Mouse (Mus musculus) liver, adult 2 months (tissue): Measurements from ENCODE around the gene Nufip2. TPM values are rescaled to one million over a fixed set of nuclear protein-coding genes. Genes with fewer than 3 reads are reported as not detected.

Experiments
- DNase-seq: peaks from one replicate; pipeline ENCODE4 v3.0.0-alpha.2; 2011; ENCODE audit warnings: low read depth, low spot score; ENCODE audit errors: extremely low read depth
- H3K27ac ChIP-seq: fragments of 200-500 bp; replicated peaks from 2 replicates; pipeline ENCODE4 v1.5.1; 2012; ENCODE audit warnings: low read depth, mild to moderate bottlenecking, control low read depth, inconsistent platforms, low read length; ENCODE audit not compliant: insufficient read depth
- H3K27me3 ChIP-seq: fragments of 200-500 bp; 2 replicates; pipeline ENCODE4 v1.6.1; 2012; ENCODE audit warnings: mild to moderate bottlenecking, moderate library complexity, low read length, inconsistent platforms; ENCODE audit not compliant: control insufficient read depth, insufficient read depth
- H3K36me3 ChIP-seq: fragments of 200-500 bp; 2 replicates; pipeline ENCODE4 v1.6.1; 2012; ENCODE audit warnings: low read length, inconsistent platforms; ENCODE audit not compliant: control insufficient read depth, insufficient read depth
- H3K4me1 ChIP-seq: fragments of 200-500 bp; 2 replicates; pipeline ENCODE4 v1.6.1; 2011; ENCODE audit warnings: low read length; ENCODE audit not compliant: control insufficient read depth, insufficient read depth
- H3K4me3 ChIP-seq: fragments of 200-500 bp; 2 replicates; pipeline ENCODE4 v1.5.1; 2011; ENCODE audit warnings: low read depth, mild to moderate bottlenecking, control low read depth, low read length, moderate library complexity; ENCODE audit not compliant: insufficient read depth
- H3K79me2 ChIP-seq: fragments of 200-500 bp; 2 replicates; pipeline ENCODE4 v1.6.1; 2012; ENCODE audit warnings: inconsistent platforms, mild to moderate bottlenecking, low read length, moderate library complexity; ENCODE audit not compliant: control insufficient read depth, insufficient read depth
- H3K9ac ChIP-seq: fragments of 200-500 bp; 2 replicates; pipeline ENCODE4 v1.6.1; 2012; ENCODE audit warnings: low read depth, mild to moderate bottlenecking, control low read depth, inconsistent platforms, low read length
- CTCF ChIP-seq: fragments of 200-500 bp; IDR thresholded peaks from 2 replicates; pipeline ENCODE4 v1.5.1; 2011; ENCODE audit warnings: low read depth, low read length, control low read depth
- POLR2A ChIP-seq: fragments of 200-500 bp; IDR thresholded peaks from 2 replicates; pipeline ENCODE4 v1.6.1; 2011; ENCODE audit warnings: low read length, control low read depth; ENCODE audit not compliant: insufficient read depth; ENCODE audit errors: extremely low read depth
- WGBS: fragments of 180-500 bp; shearing (Covaris S2); methylation state at CpG from one replicate; pipeline ENCODE4 v1.1.7; 2018; 5-methylcytosine and 5-hydroxymethylcytosine counted together
- polyA plus RNA-seq: library from polyadenylated mRNA; depleted of rRNA; stranded (reverse); fragments of >200 nt; gene quantifications from 2 replicates; pipeline ENCODE4 v1.2.3, GENCODE M21; 2012
- total RNA-seq: library from RNA; depleted of rRNA; stranded (reverse); fragments of >200 nt; gene quantifications from 2 replicates; pipeline ENCODE4 v1.2.3, GENCODE M21; 2014

Gene Nufip2
- total and polyA plus RNA-seq, 2 experiments, result 8.3 to 21.7 TPM

DNA sequence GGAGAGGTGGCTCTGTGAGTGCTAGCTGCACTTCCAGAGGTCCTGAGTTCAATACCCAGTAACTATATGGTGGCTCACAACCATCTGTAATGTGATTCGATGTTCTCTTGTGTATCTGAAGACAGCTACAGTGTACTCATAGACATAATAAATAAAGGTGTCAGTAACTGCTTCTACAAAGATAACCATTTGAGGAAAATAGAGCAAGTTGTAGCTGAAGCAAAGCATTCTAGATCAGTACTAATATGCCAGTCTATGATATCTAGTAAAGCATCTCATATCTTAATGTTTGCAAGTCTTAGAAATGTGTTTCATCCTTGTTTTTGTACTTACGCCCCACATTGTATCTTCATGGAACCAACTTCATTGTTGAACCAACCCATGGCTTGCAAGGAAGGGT, 33.1 kb downstream of the Nufip2 start:
- no peaks in the 10 kb centered on the region for H3K79me2 ChIP-seq

DNA sequence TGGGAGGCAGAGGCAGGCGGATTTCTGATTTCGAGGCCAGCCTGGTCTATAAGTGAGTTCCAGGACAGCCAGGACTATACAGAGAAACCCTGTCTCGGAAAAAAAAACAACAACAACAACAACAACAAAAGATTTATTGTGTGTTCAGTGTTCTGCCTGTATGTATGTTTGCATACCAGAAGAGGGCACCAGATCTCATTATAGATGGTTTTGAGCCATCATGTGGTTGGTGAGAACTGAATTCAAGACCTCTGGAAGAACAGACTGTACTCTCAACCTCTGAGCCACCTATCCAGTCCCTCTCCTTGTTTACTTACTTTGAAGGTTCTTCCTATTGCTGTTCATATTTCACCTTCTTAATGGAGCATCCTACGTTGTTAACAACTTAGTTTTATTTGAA, 35.4 kb downstream of the Nufip2 start:
- no peak overlapping the region for H3K27ac ChIP-seq
- no peaks in the 10 kb centered on the region; the same call in 1 of the 2 replicates for H3K36me3 ChIP-seq
- TF ChIP-seq POLR2A (no peak), CTCF (no peak)
- H3K4me3 ChIP-seq, result no peak overlapping the region
- DNase-seq, result no peak
- H3K79me2 ChIP-seq, result no peaks in the 10 kb centered on the region
- H3K9ac ChIP-seq, result no peak overlapping the region
- H3K4me1 ChIP-seq, result no peaks in the 10 kb centered on the region
- no peaks in the 10 kb centered on the region for H3K27me3 ChIP-seq
- 89% methylated on average over 4 of the region's 4 CpGs for WGBS

More for the DNA sequence above, 33.1 kb downstream of the Nufip2 start:
- 94% methylated on average over 2 of the region's 2 CpGs for WGBS
- no peak for DNase-seq
- H3K27me3 ChIP-seq, result no peaks in the 10 kb centered on the region
- H3K4me1 ChIP-seq, result no peaks in the 10 kb centered on the region
- H3K9ac ChIP-seq, result no peak overlapping the region
- no peak overlapping the region for H3K4me3 ChIP-seq
- H3K36me3 ChIP-seq, result no peaks in the 10 kb centered on the region; the same call in 1 of the 2 replicates
- H3K27ac ChIP-seq, result no peak overlapping the region
- no peak for TF ChIP-seq CTCF
- TF ChIP-seq POLR2A, result no peak

DNA sequence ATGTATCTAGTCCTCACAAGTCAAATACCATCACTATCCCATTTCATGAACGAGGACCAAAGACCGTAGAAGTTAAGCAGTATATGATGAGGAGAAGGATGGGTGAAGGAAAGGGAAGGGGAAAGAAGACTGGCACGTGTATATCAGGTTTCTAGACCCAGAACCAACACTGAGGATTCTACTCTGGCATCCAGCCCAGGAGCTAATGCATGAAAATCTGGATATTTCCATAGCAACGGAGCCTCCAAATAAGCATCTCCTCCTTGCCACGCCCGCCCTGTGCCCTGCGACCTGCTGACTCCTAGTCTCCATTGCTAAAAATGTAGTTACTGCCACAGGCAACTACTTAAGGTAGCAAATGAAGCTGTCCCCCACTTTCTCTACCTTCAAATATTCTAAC, 38.8 kb downstream of the Nufip2 start:
- H3K27ac ChIP-seq, result no peak overlapping the region
- H3K4me1 ChIP-seq, result no peaks in the 10 kb centered on the region
- DNase-seq, result no peak
- TF ChIP-seq POLR2A, result no peak
- no peak for TF ChIP-seq CTCF
- WGBS, result 87% methylated on average over 7 of the region's 7 CpGs
- no peaks in the 10 kb centered on the region for H3K27me3 ChIP-seq
- no peak overlapping the region for H3K9ac ChIP-seq
- H3K79me2 ChIP-seq, result no peaks in the 10 kb centered on the region
- H3K4me3 ChIP-seq, result no peak overlapping the region
- H3K36me3 ChIP-seq, result no peaks in the 10 kb centered on the region

DNA sequence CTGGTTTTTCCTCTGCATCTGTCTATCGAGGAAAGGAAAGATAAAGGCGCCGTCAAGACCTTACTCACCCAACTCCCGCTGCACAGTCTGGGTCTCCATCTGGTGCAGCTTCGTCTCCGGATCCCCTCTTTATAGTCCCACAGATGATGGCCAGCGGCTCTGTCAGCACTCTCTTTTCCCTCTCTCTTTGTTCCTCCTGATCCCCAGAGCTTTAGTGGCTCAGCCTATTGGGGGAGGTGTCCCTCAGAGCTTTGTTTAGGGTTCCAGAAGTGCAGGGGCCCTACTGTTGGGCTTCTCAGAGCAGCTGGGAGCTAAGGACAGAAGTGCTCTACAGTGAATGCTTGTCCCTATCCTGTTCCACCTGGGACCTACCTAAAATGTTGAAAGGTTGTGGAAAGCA, 39.2 kb downstream of the Nufip2 start, which contains the start of gene Cryba1:
Gene Cryba1 (minus strand): TSS at position 101 of the 400 bp plus-strand sequence.
- Histone ChIP-seq H3K4me1 (no peaks in the 10 kb centered on the region), H3K36me3 (no peaks in the 10 kb centered on the region), H3K79me2 (no peaks in the 10 kb centered on the region), H3K4me3 (no peak within 1 kb of the TSS), H3K27ac (no peak within 1 kb of the TSS), H3K27me3 (no peaks in the 10 kb centered on the region), H3K9ac (no peak within 1 kb of the TSS)
- no peak for DNase-seq
- 83% methylated on average over 7 of the region's 7 CpGs for WGBS
- no peak for TF ChIP-seq CTCF
- no peak for TF ChIP-seq POLR2A

DNA sequence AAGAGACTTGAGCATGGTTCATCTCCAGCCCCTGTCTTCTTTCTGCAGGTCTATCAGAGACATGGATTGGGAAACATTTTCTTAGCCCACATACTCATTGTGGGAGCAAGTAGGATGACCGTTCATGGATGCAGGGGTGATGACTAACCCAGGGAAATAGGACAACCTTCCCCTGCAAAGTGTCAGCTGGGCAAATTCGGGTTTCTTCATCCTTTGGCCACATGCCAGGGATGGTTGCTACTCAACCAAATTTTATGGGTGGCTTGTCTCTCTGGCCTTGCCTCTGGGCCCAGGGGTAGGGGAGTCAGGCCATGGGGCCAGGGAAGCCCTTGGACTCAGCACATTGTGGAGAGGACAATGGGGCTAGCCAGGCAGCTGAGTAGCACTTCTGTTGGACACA, 42.6 kb downstream of the Nufip2 start:
- no peak for DNase-seq
- Histone ChIP-seq H3K9ac (no peak overlapping the region), H3K27me3 (no peaks in the 10 kb centered on the region), H3K4me1 (no peaks in the 10 kb centered on the region), H3K4me3 (no peak overlapping the region), H3K36me3 (no peaks in the 10 kb centered on the region), H3K79me2 (no peaks in the 10 kb centered on the region), H3K27ac (no peak overlapping the region)
- TF ChIP-seq CTCF (no peak), POLR2A (no peak)
- WGBS, result 28% methylated on average over 2 of the region's 2 CpGs

DNA sequence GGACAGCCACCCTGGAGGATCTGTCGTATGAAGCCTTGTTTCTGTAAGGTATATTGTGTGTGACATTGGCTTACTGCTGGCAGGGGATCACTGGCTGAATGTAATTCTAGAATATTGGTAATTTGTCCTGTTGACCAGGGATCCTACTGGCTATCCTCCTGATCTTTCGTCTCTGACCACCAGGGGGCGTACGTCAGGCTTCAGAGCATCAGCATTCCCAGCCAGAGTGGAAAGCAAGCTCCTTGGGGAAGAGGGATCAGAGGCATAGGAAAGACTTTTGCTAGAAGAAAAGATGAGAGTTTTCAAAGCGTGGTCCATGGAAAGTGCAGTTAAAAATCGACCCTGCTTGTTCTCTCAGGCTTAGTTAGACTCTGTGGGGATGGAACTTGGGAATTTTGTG, 51.3 kb downstream of the Nufip2 start:
- Histone ChIP-seq H3K27ac (no peak overlapping the region), H3K36me3 (no peaks in the 10 kb centered on the region), H3K4me1 (no peaks in the 10 kb centered on the region), H3K4me3 (no peak overlapping the region), H3K9ac (no peak overlapping the region), H3K27me3 (no peaks in the 10 kb centered on the region), H3K79me2 (no peaks in the 10 kb centered on the region)
- WGBS, result 2% methylated on average over 6 of the region's 6 CpGs
- peak; percentile 57 for DNase-seq
- TF ChIP-seq CTCF (peak; percentile 90), POLR2A (no peak)
